Mouse (Mus musculus) liver, postnatal 0 days (tissue): ENCODE results near the gene Gm9945.

Experiments used
- CTCF ChIP-seq: sonication (generic); IDR thresholded peaks from 2 replicates; pipeline ENCODE4 v1.5.1; 2016; ENCODE audit warnings: antibody characterized with exemption, low read depth
- EP300 ChIP-seq: IDR thresholded peaks from 2 replicates; pipeline ENCODE4 v1.6.1; 2016; ENCODE audit warnings: antibody characterized with exemption, low read depth, mild to moderate bottlenecking

DNA sequence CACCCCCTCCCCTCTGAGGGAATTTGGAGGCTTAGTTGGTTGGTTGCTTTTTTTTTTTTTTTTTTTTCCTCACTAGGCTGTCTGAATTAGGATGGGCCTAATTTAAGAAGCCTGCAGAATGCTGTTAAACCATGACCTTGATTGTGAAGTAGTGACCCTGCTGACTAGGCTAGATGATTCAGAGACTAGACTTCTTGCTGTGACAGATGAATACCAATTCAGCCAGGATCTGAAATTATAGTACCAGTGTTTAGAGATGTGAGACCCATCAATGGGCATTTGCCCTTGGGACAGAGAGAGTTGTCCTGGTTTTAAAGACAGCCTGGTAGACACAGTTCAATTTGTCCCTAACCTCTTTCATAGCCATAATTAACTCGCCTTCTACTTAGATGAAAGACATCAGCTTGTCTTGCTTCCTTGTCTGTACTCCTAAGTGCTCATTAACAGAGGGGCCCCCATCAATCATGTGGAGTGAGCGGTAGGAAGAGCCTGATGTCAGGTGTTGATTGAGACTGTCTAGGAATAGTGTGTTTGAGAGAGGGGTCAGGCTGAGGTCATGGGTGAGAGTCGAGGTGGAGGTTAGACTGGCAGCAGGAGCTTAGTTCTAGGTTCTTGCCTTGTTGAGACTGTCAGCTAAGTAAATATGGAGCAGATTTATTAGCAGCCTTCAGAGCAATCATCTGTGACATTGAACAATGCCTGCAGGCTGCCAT is 13.4 kb downstream of the Gm9945 start:
- no peak for TF ChIP-seq CTCF
- TF ChIP-seq EP300 = no peak
